Mouse (Mus musculus) left cerebral cortex, adult 8-10 months (tissue): Measurements from ENCODE around the gene Fam120a. TPM values are rescaled to one million over a fixed set of nuclear protein-coding genes. Genes with fewer than 3 reads are reported as not detected.

Experiments
- DNase-seq, 2 experiments: peaks; one replicate each; pipeline ENCODE4 v3.0.0; 2022; ENCODE audit warnings: low spot score in 2 of 2
- total RNA-seq, 4 experiments: library from RNA; stranded (reverse); gene quantifications; 2 replicates each; pipeline ENCODE4 v1.2.4; 2022

Gene Fam120a
- total RNA-seq, 4 experiments from 2014 or later = 101 to 104 (median 102) TPM

DNA sequence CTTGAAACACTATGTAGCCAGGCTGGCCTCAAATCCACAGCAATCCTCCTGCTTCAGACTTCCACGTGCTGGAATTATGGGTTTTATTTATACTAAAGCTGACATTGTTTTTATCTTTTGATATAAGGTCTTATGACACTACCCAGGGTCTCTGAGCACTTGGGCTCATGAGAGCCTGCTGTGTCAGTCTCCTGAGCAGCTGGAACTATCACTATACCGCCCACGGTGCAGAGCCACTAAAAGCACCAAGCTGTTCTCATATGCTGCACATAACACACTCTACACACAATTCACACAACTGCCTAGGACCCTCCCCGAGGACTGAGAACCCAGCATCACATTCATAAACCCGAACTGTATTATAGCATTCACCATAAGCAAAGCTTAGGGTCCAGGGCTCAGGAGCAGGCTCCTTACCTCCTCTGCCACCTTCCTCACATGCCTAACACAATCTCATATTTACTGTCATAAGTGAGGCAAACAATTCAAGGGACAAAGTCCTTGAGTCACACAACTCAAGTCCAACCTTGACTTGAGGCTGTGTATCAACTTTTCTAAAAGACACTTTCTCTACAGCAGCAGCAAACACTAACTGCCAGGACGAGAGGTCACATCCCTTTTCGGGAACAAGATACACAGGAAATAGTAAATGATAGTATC, 47.9 kb downstream of the Fam120a start:
- DNase-seq = no peak

DNA sequence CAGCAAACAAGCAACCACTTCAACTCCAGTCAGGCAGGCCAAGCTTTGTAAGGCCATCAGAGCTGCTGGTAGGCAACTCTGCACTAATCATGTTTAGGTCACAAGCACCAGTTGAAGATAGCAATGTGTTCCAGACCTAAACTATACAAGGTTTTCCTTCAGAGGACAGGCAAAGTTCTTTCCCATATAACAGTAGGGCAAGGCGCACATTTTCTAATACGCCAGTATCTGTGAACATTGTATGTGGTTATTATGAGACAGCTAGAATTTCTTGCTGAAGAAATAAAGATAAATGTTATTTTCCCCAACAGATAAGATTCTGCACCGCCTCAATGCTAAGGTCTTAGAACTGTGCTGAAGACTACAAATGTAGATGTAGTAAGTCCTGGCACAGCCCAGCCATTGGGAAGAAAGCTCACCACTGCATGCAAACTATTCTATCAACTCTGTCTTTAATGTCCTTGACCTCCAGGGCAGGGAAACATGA, 50.7 kb downstream of the Fam120a start:
- no peak for DNase-seq

DNA sequence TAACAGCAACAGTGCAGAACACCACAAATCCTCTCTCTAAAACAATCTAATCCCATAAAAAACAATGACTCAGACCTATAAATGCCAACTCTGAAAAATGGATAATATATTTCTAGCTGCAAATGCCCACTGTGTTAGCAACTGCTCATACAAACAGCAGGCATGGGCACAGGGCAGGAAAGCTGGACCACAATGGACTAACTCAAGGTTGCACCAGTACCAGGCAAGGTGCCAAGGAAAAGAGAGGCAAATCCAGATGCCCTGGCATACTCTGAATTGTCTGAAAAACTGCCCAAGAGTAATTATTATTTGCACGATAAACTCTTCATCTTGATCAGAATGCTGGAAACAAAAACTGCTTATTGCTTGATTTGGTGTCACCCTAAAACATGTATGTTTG, 54.1 kb downstream of the Fam120a start:
- DNase-seq = no peak

DNA sequence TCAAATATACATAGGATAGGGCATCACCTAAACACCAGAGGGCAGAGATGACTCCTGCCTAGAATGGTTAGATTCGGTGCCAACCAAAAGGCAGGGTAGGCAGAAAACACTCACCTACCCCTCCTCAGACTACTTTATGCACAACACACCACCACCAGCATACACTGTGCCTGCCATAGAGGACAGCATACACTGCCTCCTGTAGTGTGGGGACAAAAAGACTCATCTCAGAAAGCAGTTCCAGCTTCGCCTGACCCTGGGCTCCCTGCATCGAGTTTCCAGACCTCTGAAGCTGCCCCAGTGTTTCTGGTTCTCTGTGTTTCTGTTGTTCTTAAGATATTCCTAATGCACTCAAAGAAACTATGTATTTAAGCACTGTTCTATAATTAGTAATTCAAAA, 54.7 kb downstream of the Fam120a start:
- DNase-seq = no peak

DNA sequence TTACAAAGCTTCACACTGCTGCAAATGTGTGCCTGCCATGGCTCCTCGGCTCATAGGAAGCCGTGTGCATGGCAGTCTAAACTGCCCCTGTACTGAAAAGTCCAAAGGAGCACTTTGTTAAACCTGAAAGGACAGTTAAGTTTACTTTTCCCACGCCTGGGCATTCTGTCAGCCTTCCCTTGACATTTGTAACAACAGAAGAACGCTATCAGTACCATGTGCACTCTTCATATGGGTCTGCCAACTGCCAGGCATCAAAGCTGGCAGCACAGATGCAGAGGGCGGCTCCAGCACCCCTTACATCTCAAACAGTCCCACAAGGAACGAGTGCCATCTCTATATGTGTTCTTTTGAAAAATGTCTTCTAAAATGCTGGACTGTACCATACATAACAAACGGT, 56.4 kb downstream of the Fam120a start:
- DNase-seq = no peak

DNA sequence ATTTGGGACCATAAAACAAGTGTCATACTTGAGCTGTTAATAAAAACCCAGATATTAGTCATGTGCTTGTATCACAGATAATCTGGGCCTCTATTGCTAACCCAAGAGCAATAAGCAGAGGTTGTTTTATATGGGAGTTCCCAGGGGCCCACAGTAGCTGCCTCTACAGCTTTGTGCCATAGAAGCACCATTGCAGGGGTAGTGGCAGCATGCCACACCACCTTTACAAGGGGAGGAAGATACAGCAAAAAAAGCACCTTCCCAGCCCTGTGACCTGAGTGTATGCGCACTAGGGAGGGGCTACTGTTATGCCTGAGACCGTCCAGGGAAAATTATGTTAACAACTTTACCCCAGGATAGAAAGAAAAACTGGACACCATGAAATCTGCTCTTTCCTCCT, 62.4 kb downstream of the Fam120a start:
- DNase-seq = no peak

DNA sequence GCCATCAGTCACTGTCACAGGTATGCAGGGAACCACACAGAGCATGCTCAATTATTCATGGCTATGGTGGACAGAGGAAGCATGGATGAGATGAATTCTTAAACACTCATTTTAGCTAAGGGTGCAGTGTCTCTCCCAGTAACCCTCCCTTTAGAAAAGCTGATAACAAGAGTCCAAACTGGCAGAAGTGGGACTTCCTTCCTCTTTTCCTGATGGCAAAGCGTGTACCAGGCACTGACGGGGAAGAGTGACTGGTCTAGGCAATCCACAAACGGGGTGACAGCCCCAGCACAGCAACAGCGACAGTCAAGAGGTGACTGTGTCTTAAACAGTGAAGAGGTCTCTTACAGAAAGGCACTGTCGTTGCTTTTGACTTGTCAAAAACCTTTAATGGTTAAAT, 72.4 kb downstream of the Fam120a start:
- DNase-seq = no peak

DNA sequence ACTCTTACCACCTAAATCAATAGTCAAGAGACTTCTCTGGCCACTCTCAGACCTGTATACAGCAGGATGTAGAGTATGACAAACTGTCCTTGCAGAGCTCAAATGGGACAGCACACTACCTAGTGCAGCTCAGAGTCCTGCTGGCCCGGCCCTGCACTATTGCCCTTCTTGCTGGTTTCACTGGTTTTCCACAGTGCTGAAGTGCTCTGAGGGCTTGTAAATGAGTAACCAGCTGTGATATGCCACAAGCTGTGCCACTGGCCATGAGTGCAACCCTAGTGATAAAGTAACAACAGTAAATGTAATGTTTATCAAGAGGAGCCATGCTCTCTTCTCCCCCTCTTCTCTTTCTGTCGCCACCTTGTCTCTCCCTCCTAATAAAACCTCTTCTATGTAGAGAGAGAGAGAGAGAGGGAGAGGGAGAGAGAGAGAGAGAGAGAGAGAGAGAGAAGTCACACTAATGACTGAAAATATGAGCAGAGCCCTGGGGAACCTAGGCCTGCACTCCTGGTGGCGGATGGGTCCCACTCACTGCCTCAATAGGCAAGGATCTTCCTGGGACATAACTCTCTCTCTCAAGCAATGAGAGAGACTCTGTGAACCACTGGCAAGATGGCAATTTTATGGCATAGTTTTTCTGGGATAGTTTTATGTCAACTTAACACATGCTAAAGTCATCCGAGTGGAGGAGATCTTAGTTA, 77.4 kb downstream of the Fam120a start:
- no peak for DNase-seq

DNA sequence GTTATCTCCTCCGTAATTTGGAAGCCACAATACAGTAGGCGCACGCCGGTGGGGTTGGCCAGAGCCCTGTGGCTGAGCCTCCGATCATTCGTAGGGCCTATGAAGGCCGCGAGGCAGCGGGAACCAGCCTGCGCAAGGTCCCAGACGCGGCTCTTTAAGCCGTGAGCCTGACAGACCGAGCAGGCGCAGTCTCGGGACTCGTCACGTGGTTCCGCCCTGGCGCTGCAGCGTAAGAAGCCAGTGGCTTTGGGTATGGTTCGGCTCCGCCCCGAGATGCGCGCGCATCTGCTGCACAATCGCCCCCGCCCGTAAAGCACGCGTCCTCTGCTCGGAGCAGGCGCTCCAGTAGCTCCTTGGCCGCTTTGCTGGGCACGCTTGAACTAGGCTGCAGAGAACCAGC, 89.3 kb downstream of the Fam120a start:
- DNase-seq = peak; percentile 96 to 98

DNA sequence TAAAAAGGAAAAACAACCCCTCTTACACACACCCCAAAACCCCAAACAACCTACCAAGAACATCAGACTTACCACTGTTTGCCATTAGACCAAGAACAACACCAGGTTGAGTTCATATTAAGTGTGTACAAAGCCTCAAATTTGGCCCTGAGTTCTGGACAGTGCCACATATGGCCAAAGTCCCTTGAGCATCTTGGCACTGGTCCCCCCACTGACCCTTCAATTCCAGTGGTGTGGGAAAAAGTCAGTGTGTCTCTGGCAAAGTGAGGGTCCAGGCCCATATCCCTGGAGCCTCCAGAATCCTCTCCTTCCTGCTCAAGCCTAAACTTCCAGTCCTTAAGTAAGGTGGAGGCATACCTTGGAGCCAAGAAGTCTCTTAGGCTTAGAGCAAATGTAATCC, 90.0 kb downstream of the Fam120a start:
- DNase-seq = no peak

DNA sequence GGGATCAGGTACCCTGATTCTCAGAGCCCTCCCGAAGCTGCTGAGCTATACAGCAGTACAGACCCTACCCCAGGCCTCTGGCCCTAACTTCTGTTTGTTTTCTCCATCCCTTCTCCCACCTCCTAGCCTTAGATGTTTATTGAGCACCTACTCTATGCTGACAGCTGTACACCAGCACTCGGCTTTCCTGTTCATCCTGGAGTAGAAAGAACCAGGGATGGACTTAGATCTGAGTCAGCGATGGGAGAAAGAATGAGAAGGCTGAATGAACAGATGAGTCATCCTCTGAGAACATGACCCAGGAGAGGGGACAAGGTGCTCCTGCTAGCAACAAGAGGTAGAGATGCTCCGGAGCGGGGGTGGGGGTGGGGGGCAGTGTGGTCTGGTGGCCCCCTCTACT, 95.1 kb downstream of the Fam120a start:
- DNase-seq = no peak

DNA sequence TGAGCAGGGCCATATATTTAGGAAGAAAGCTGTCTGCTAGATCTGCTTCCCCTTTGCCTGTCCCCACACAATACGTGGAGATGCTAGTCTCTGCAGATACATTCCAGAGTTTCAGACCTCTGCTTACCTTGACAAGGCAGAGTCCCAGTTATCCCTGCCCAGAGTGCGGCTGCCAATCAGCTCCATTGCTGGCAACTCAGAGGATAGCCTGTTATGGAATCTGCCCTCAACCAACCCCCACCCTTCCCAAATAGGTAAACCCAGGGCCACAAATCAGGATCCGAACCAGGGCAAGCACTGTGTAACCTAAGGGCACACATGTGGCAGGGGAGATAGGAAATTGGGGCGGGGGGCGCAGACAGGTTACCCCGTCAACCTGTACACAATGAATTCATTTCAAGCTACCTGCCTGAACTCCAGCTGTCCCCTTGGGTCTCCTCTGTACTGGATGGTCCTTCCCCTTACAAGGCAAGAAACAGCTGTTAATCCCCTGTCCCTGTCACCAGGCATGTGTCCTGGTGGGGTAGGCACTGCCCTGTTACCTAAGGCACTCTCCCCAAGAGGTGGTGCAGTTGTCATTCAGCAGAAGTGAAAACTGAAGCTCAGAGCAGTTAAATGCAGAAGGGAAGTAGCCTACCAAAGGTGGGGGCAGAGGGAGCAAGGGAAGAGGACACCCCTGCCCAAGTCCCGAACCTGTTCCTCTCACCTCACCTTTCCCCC, 95.8 kb downstream of the Fam120a start:
- DNase-seq = no peak

DNA sequence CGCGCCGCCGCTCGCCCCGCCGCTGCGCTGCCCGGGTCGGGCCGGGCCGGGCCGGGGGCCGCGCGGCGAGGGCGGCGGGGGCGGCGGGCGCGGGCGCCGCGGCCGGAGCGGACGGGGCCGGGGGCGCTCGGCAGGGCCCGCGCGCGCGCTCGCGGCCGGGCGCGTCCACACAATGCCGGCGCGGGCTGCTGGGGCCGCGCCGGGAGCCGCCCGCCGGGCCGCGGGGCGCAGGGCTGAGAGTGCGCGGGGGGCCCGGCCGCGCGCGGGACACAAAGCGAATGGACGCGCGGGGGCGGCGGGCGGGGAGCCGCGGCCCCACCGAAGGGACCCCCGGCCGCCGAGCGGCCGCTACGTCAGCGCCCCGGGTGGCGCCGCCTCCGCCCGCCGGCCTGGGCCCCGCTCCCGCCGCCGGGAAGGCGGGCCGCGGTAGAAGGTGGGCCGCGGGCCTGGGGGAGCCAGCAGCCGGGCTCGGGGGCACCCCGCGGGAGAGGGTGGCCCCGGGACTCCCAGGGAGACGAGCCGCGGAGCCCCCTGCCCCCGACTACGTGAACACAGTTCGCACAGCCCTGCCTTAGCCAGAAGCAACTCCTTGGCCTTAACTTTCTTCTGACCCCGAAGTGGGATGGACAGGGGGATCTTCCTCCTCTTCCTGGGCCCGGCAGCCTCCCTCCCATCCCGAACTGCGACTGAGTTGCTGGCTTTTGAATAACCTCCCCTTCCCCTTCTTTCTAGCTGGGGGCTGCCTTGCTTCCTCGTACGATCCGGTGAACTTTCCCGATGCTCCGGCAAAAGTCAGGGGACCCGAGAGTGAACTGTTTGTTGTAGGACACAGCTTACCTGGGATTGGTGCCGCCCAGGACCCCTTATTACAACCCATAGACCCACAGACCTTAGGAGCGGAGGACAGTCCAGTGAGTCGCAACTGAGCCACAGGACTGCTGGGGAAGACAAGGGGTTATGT, 96.8 kb downstream of the Fam120a start, which contains the start of gene Phf2:
Gene Phf2 (minus strand): TSS at position 349 of the 961 bp plus-strand sequence.
- no peak for DNase-seq

DNA sequence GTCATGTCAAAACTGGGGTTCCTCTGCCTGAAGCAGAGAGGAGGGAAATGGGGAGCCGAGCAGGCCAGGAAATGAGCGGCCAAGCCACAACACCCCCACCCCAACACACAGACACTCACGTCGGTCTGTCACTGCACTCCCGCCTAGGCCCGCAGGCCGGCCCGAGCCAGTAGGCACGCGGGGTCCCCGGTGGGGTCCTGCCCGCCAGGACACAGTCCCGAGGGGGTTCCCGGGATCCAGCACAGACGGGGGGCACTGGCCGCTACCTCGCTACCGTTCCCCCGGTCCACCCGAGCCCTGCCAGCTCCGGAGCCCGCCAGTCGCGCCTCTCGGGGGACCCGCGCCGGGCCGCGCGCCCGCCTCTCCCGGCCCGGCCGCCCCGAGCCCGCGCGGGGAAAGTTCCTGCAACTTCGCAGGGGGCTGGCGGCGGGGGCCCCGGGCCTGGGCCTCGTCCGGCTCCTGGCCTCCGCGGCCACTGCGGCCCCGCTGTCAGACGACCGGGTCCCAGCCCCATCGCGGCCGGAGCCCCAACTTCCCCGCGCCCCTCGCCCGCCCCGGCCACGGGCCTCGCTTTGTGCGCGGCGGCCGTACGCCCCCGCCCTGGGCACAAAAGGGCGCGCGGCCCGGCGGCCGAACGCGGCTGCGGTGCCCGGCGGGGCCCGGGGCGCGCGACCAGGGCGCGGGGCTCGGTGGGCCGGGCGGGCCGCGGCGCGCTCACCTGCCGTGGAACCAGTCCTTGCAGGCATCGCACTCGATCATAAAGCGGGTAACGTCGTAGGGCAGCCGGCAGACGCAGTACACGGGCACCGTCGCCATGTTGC, 97.7 kb downstream of the Fam120a start:
- DNase-seq = no peak

DNA sequence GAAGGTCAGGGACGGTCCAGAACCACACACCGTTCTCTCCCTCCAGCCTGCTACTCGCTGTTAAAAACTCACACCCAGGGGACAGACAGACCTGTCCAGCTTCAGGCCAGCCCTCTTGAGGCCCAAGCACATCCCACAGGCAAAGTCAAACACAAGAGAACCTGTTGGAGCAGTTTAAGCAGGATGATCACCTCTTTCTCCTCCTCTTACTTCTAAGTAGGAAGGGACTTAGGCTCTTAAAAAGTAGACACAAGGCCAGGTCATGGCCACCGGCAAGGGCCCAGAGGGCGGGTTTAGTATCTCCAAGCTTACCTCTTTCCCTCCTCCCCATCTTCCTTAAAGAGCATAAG, 98.2 kb downstream of the Fam120a start:
- no peak for DNase-seq

DNA sequence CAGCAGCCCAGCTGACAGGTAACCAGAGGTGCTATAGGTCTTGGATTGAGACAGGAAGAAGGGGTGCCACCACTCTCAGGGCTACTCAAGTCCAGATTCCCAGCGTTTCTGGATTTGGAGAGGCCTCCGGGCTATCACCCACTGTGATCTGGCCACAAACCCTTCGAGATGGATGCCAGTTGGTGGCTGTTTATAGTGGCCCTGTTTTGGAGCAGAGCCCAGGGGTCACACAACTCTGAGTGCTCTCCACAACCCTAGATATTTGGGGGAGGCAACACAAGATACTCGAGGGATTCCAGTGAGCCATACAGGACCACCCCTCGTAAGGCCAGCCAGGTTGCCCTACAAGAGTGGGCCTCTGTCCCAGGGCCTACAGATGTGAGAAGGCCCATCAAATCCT, 98.7 kb downstream of the Fam120a start:
- DNase-seq = no peak

DNA sequence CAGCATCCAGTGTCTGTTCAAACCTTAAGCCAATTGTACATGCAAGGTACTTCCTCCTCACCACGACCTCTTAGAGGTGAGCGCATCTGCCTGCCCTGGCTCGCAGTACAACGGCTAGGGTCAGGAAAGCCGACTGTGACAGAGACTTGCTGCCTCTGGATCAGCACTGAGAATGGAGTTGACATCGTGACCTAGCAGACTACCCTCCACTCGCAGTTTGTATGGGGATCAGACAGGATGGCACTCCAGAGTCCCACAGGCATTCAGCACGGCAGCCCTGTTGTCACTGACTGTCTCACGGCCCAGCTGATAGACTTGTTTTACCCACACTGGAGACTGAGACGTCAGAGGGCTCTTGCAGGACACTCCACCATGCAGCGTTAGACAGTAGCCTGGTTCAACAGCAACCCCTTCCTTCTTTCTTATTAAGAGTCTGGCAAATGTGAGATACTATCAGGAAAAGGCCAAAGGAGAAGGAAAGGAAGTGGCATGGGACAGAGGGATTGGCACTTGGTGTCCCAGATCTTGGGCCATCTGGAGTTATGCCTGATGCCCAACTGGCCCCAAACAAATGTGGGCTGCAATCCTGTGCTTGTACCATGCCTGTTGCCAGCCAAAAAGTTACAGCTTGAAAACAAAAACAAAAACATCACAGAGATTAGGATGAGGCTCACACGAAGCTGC, 103.0 kb downstream of the Fam120a start:
- DNase-seq = no peak

DNA sequence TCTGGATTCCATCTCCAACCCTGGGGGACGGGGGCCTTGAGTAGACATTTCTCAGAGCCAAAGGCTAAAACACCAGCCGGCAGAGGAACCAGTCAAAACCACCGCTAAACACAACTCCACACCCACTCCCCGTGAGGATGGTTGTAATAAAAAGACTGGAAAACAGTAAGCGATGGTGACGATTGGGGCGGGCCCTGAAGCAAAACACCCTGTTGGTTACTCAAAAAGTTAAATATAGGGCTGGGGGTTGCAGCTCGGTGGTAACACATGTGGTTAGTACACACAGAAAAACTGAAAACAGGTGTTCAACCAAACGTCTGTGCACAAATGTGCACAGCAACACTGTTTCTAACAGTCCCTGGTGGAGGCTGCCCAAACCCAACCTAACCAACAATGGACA, 104.3 kb downstream of the Fam120a start:
- DNase-seq = no peak

DNA sequence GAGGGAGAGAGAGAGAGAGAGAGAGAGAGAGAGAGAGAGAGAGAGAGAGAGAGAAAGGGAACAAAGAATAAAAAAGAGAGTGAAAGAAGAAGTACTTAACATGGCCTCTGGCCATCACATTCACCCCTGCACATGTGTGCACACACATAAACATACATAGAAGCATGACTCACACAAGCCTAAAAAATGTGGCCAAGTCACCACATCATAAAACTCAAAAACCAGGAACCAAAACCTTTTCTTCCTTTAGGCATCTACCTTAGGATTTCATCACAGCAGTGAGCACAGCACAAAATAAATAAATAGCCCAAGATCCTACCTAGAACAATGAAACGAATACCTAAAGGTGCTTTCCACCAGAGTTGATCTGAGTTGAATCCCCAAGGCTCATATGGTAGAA, 105.9 kb downstream of the Fam120a start:
- no peak for DNase-seq

DNA sequence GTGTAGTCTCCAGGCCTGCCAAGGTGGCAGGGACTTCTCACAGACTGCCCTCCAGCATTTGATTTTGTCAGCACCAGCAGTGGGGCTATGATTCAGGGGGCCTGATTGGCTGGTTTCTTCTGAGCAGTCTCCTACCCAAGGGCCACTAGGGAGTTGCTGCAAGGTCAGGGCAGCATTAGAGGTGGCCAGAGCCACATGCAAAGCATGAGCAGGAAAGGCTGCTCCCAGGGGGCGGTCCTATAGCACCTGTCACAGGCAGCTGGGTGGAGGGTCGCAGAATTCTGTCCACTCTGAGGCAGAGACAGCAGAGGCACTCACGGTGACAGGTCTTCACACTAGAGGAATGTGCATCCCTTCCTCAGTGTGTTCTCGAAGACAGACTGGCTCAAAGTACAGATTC, 109.0 kb downstream of the Fam120a start:
- DNase-seq = no peak
